Mouse (Mus musculus): ENCODE results near the gene Tnr.
"Not testable (repeated sequence)": the region's sequence is repeated elsewhere in the genome, so short reads cannot be mapped to it uniquely, and the experiment has no call there.

Gene Tnr

GRCm38 (mm10) chr1:159889012-159889765 lies 365.6 kb downstream of the Tnr start:
- DNase-seq, result no peak

GRCm38 (mm10) chr1:159890524-159890923 lies 367.0 kb downstream of the Tnr start:
- DNase-seq, result no peak

GRCm38 (mm10) chr1:159895094-159895493 lies 371.5 kb downstream of the Tnr start:
- DNase-seq, result no peak

GRCm38 (mm10) chr1:159899991-159900390 lies 376.4 kb downstream of the Tnr start:
- DNase-seq, result no peak

DNA sequence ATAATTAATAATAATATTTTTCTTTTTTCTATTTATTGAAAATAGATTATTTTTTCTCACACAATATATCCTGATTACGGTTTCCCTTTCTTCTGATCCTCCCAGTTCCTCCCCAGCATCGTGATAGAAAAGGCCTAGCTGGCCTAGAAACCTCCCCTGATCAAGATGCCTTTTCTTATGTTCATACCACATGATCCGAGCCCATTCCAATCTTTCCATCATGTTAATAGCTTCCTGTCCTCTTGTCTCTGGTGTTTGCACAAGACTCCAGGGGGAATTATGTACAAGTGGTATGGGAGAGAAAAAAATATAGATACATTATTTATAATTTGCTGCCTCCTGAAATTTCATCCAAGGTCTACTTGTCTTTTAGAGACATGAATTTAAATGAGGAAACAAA lies 377.1 kb downstream of the Tnr start:
- DNase-seq, result no peak

- DNase-seq, result no peak
Measured at GRCm38 (mm10) chr1:159901366-159902119, 378.0 kb downstream of the Tnr start.

DNA sequence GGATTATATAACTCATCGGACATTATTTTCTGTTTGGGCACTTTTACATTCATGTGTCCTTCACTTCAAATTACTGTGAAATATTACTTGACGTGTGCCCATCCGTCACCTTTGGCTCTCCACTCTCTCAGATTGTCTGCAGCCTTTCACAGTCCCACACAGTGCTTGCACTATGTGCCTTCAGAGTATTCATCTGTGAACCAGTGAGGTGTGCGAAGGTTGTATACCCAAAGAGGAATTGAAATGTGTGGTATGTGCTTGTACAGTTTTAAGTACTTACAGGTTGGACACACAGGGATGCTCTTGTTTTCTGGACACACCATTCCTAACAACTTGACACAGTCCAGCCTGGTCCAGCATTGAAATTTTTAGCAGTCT lies 378.5 kb downstream of the Tnr start:
- no peak for DNase-seq

GRCm38 (mm10) chr1:159911006-159911405 lies 387.4 kb downstream of the Tnr start:
- DNase-seq, result peak; percentile 56 to 84

DNA sequence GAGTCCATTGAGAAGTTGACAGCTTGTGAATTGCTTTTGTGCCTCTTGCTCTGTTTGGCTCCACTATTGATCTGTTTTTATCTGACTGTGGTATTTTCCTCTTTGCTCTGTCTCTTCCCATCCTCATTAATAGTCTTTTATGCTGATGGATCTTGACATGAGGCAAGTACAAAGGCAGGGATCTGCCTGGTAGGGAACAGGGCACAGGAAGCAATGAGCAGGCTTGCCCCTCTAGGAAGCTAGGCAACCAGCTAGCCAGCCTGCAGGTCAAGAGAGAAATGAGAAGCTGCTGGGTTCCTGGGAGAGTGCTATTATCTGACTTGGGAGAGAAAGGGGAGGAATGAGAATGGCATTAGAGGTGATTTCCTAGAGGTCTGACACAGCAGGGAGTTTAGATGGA lies 391.2 kb downstream of the Tnr start:
- DNase-seq, result no peak

- no peak for DNase-seq
Measured at GRCm38 (mm10) chr1:159920571-159920970, 397.0 kb downstream of the Tnr start.

- DNase-seq, result no peak
Measured at GRCm38 (mm10) chr1:159923010-159923409, 399.4 kb downstream of the Tnr start.

GRCm38 (mm10) chr1:159924105-159924504 lies 400.5 kb downstream of the Tnr start:
- peak in 1 of 2 experiments; percentile 41 for DNase-seq

DNA sequence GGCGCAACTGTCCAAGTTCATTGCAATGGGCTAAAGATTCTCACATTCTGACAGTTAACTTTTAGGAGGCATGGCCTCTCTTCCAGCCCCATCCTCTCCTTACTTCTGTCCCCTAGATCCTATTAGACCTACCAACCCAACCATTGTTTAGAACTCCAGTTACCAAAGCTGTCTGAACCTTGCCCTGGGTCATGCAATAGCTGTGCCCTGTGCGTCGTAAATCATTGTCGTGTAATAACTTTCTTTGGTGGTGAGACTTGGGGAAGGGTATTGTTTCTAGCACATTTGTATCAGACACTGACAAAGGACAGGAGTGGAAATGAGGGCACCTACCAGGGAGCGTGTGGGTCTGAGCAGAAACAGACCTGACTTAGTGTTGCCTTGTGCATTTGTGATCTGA lies 401.1 kb downstream of the Tnr start:
- no peak for DNase-seq

GRCm38 (mm10) chr1:159928681-159929335 lies 405.2 kb downstream of the Tnr start:
- DNase-seq, result peak; percentile 6 to 54

GRCm38 (mm10) chr1:159932092-159932491 lies 408.5 kb downstream of the Tnr start:
- DNase-seq, result no peak

GRCm38 (mm10) chr1:159932598-159932997 lies 409.0 kb downstream of the Tnr start:
- no peak for DNase-seq

GRCm38 (mm10) chr1:159938449-159938848 lies 414.9 kb downstream of the Tnr start:
- DNase-seq, result no peak

- DNase-seq, result no peak
Measured at GRCm38 (mm10) chr1:159939335-159939734, 415.8 kb downstream of the Tnr start.

GRCm38 (mm10) chr1:159953526-159953925 lies 430.0 kb downstream of the Tnr start:
- no peak for DNase-seq

DNA sequence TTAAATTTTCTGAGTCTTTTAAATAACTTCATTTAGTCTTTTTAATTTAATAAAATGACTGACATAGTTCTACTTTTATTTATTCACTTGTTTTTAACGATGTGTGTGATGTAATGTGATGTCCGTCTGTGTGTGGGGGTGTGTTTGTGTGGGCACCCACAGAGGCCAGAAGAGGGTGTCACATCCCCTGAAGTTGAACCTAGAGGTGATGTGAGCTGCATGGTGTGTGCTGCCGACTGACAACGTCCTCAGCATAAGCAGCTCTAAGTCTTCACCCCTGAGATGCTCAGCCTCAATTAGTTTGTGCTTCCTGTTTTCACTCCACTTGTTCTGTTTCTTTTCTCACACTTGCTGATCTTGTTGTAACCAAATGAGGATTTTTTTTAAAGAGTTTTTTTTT lies 439.8 kb downstream of the Tnr start:
- DNase-seq, result no peak

DNA sequence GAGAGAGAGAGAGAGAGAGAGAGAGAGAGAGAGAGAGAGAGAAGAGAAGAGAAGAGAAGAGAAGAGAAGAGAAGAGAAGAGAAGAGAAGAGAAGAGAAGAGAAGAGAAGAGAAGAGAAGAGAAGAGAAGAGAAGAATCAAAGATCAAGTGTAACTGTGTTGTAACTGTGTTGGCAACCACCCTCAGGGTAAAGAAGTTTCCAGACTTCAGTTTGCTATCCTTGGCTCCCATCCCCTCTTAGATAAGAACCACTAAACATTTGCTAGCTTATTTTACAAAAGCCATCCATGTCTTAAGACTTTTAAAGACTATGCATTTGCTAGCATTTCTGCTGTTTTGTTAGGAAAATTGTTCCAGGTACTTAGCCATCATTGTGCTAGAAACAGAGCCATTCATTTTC lies 442.7 kb downstream of the Tnr start:
- DNase-seq, result not testable (repeated sequence)

DNA sequence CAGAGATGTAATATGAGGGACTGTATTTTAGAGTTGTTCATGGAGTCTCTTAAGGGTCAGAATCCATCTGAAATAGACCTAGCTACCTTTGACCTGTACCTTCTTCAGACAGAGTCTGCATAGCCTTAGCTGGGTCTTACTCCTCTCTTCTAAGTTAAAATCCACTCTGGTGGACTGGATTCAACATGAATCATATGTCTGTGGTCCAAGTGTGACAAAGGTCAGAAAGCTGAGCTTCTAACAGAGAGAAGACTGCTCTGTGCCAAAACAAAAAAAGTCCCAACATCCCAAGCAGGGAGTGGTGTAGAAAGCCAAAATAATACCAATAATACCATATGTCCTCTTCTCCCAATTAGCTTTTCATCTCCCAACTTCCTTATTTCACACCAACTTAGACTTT lies 444.8 kb downstream of the Tnr start:
- DNase-seq, result no peak

GRCm38 (mm10) chr1:159977786-159978185 lies 454.2 kb downstream of the Tnr start:
- peak; percentile 4 to 47 for DNase-seq

GRCm38 (mm10) chr1:159979096-159979495 lies 455.5 kb downstream of the Tnr start:
- peak; percentile 39 to 59 for DNase-seq
